Mouse (Mus musculus): Measurements from ENCODE around the gene Gm8068. TPM values are rescaled to one million over a fixed set of nuclear protein-coding genes. Genes with fewer than 3 reads are reported as not detected.
"Not testable (repeated sequence)": the region's sequence is repeated elsewhere in the genome, so short reads cannot be mapped to it uniquely, and the experiment has no call there.

The Gm8068 gene
- polyA plus RNA-seq (2017; shearing (Covaris generic)), result not detected

DNA sequence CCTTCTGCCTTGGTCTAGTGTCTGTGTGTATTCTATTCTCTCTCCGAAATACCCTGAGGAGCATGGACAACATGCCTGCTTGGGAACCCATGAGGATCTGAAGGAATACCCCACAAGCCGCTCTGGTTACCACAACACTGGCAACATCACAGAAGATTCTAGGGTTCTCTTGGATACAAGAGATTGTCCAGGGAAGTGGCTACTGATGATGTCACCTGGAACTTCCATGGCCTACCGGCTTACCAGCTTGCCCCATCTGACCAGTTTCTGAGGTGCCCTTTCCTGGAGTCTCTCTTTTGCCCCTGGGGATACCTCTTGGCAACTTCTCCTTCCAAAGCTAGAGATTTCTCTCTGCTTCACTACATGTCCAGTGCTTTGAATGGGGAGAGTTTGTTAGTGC is at the start of gene Gm8068:
Gene Gm8068, minus strand, starts transcription at position 101 of the 400 bp plus-strand sequence.
- not testable (repeated sequence) for ATAC-seq

DNA sequence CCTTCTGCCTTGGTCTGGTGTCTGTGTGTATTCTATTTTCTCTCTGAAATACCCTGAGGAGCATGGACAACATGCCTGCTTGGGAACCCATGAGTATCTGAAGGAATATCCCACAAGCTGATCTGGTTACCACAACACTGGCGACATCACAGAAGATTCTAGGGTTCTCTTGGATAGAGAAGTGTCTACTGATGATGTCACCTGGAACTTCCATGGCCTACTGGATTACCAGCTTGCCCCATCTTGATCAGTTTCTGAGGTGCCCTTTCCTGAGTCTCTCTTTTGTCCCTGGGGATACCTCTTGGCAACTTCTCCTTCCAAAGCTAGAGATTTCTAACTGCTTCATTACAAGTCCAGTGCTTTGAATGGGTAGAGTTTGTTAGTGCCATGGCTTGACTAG is 48.8 kb upstream of the Gm8068 start, which contains the start of gene Gm7929:
Gene Gm7929, minus strand, starts transcription at position 101 of the 400 bp plus-strand sequence.
- ATAC-seq, result not testable (repeated sequence)

DNA sequence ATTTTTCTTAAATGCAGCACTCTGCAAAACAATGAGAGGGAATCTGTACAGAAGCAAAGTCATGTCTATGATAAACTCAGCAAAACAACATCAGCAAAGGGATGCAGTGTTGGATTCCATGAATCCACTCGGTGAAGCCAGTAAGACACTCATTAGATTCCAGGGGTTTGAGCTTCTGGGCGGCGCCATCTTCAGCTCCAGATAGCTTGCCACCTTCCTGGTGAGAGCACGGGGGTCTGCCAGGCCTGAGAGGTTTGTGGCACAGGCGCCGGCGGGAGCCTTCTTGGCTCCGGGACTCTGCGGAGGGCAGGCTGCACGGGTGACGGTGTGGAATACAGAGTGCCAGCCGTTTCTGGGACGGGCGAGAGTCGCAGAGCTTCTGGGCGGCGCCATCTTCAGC is 21.8 kb upstream of the Gm8068 start:
- not testable (repeated sequence) for ATAC-seq

DNA sequence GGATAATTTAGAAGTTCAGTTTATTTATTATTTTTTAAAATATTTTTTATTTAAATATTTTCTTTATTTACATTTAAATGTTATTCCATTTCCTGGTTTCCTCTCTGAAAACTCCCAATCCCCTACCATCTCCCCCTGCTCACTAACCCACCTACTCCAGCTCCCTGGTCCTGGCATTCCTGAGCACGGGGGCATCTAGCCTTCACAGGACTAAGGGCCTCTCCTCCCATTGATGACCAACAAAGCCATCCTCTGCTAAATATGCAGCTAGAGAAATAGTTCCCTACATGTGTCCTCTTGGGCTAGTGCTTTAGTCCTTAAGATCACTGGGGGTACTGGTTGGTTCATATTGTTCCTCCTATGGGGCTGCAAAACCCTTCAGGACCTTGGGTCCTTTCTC is 15.5 kb upstream of the Gm8068 start:
- ATAC-seq, result not testable (repeated sequence)

DNA sequence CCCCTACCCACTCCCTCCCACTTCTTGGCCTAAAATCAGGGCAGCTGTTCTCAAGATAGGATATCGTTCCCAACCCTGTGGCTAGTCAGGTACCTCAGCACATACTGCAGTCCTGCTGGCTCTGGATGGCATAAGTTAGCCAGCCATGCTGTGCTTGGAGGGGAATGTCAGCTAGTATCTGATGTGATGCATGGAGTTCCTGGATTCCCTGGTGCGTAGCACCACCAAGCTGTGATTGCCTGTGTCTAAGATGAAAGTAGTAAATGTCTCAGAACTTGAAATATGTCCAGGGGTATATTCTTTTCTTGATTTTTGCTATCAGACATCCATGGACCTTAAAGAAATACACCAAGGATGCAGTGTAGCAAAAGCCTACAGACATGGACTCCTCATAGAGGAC is 53.5 kb downstream of the Gm8068 start:
- not testable (repeated sequence) for ATAC-seq

Other genes with a start within 250 kb of the Gm8068 start
- gene Gm7954, start 248.4 kb downstream of the Gm8068 start, polyA plus RNA-seq (2017; shearing (Covaris generic)), result not detected
- gene Gm3486, start 212.4 kb downstream of the Gm8068 start, polyA plus RNA-seq (2017; shearing (Covaris generic)), result not detected
- not detected for gene Gm7970, start 146.3 kb downstream of the Gm8068 start, polyA plus RNA-seq (2017; shearing (Covaris generic))
- gene 1700049E17Rik2, start 128.7 kb downstream of the Gm8068 start, polyA plus RNA-seq (2017; shearing (Covaris generic)), result not detected
- gene Gm3072, start 77.3 kb downstream of the Gm8068 start, polyA plus RNA-seq (2017; shearing (Covaris generic)), result not detected
- gene Gm3676, start 55.4 kb downstream of the Gm8068 start, polyA plus RNA-seq (2017; shearing (Covaris generic)), result not detected
- gene Gm7929, start 48.7 kb upstream of the Gm8068 start, polyA plus RNA-seq (2017; shearing (Covaris generic)), result not detected
- not detected for gene Gm47189, start 70.6 kb upstream of the Gm8068 start, polyA plus RNA-seq (2017; shearing (Covaris generic))
- gene Gm7980, start 205.4 kb upstream of the Gm8068 start, polyA plus RNA-seq (2017; shearing (Covaris generic)), result not detected
- not detected for gene 1700049E17Rik1, start 223.1 kb upstream of the Gm8068 start, polyA plus RNA-seq (2017; shearing (Covaris generic))
- gene 1700024B05Rik, start 242.1 kb upstream of the Gm8068 start, polyA plus RNA-seq (2017; shearing (Covaris generic)), result not detected